Mouse (Mus musculus): ENCODE measurements around the gene Ppih.

Gene Ppih

GRCm38 (mm10) chr4:119320131-119320830 is at the start of gene Ppih:
TSS of gene Ppih (minus strand) at chr4:119320546.
- DNase-seq (ENCODE audit: low spot score) = peak; percentile 83

GRCm38 (mm10) chr4:119369460-119369859 is 49.1 kb upstream of the Ppih start:
- DNase-seq (ENCODE audit: low spot score) = no peak

DNA sequence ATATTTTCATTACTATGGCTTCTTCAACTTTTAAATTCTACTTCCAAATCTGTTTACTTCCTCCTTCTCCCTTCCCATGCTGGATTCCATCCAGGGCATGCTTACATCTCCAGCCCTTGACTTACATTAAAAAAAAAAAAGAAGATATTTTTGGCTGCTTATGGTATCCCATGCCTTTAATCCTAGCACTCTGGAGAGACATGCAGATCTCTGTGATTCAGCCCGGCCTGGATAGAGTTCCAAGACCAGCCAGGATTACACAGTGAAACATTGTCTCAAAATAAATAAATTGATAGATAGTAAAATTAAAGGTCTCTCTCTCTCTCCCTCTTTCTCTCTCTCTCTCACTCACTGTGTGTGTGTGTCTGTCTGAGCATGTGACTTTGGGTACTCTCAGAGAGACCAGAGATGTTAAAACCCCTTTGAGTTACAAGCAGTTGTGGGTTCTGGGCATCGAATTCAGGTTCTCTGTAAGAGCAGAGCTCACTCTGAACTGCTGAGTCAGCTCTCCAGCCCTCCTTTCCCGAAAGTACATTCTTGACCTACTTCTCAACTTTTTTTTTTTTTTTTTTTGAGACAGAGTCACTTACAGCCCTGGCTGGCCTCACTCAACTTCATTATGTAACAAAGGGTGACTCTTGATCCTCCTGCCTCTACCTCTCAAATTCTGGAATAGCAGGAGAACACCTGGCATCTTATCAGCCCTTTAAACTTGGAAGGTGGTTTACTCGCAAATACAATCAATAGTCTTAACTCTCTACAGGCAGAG is 46.6 kb upstream of the Ppih start:
- no peak for DNase-seq (ENCODE audit: low spot score)

DNA sequence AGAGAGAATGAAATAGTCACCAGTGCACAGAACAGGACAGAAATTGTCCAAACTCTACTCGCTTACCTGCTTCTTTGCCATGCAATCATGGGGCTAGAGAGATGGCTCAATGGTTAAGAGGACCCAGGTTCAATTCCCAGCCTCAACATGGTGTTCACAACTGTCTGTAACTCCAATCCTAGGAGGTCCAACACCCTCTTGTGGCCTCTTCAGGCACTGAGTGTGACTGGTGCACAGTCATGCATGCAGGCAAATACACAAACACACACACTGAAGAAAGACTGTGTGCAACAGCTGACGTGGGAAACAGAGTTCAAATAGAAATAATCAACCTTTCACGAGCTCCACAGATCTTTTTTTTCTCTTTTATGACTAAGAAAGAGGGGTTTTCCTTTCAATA is 41.9 kb upstream of the Ppih start:
- DNase-seq (ENCODE audit: low spot score) = no peak

DNA sequence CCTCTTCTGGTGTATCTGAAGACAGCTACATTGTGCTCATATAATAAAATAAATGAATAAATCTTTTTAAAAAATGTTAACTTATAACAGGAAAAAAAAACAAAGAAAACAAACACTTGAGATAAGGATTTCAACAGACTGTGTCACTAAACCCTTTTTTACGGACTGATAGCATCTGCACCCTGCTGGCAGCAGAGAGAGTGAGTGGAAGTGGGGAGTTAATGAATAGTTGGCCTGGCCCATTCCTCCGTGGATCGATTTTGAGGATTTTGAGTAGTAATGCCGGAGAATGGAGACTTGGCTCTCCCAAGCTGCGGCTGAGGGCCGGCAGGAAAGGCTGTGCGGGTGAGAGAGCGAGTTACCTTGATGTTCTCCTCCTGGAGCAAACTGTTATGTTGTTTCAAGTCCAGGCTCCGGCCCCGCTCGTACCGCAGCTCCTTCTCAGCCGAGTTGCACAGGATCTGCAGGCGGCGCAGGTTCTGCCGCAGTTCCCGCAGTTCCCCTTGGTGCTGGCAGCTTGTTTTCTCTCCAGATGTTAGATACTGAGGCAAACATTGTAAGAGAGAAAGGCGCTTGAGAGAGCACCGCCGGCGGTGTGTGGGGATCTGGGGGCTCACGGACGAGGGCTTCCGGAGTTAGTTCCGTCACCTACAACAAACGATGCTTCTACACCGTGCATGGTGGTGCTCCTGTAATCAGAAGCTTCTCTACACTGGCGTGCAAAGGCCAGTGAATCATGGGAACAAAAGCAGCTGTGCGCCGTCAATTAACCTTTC is 39.0 kb upstream of the Ppih start:
- no peak for DNase-seq (ENCODE audit: low spot score)

DNA sequence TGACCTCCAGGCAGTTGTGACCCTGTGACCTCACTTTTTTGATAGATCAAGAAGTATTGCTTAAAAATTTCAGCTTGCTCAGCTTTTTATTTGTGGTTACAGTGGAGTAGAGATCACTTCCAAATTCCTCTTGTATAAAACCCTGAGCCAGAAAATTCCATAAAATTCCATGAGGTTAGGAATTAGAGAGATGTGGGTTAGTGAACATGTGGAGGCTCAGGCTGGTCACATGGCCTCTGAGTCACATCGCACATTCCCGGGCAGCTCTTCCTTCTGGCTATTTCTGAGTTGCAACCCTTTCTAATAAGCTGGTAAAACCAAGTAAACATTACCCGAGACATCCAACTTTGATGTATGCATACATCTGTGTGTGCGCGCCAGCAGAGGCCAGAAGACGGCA is 25.2 kb upstream of the Ppih start:
- no peak for DNase-seq (ENCODE audit: low spot score)

DNA sequence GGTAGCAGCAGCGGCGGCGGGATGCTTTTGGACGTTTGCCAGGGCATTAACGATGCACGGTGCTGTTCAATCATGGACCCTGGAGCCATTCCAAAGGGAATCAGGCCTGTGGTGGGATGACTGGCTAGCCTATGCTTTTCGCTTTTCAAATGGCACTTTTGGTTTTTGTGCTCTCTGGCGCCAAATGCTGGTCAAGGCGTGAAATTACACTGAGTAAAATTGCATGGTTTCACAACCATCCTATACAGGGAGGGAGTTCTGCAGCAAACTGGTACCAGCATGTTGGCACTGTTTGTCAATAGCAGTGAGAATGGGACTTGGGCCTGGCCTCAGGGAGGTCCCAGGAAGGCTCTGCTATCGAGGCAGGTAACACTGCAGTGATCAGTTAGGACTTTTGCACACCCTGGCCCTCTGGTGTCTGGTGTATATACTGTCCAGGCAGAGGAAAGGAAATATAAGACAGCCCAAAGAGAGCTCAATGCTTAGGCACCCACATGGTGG is 18.6 kb upstream of the Ppih start:
- no peak for DNase-seq (ENCODE audit: low spot score)

- no peak for DNase-seq (ENCODE audit: low spot score)
Measured at GRCm38 (mm10) chr4:119338422-119338821, 18.1 kb upstream of the Ppih start.

DNA sequence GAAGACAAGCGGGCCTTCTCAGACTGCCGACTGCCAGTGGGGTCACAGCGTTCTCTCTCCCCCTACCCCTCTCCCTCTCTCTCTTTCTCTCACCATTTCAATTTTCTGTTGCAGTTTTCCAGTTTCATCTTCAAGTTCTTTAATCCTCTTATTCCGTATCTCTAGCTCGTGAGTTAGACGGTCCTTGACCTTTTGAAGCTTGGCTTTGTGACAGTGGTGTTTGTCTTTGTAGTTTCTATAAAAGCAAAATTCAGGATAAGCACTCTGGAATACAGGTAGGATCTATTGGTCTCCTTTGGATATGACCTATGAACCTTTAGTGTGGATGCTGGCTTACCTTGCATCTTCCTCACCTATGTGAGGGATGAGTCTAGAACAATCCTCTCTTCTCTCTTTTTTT is 13.1 kb upstream of the Ppih start:
- no peak for DNase-seq (ENCODE audit: low spot score)

DNA sequence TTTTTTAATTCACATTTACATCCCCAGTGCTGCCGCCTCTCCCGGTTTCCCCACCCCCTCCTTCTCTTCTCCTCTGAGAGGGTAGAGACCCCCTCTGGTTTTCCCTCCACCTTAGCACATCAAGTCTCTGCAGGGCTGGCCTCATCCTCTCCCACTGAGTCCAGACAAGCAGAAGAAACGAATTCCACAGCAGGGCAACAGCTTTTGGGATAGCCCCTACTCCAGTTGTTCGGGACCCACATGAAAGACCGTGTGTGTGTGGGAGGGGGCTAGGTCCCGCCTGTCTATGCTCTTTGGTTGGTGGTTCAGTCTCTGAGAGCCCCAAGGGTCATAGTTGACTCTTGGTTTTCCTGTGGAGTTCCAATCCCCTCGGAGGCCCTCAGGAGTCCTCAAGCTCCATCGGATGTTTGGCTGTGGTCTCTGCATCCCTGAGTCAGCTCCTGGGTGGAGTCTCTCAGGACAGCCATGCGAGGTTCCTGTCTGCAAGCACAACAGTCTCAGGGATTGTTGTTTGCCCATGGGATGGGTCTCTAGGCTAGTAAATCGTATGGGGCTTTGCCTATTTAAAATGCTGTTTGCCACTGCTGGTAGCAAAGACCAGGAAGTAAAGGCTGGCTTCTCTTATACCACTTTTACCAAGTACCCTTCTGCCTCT is 677 bp upstream of the Ppih start:
- no peak for DNase-seq (ENCODE audit: low spot score)

DNA sequence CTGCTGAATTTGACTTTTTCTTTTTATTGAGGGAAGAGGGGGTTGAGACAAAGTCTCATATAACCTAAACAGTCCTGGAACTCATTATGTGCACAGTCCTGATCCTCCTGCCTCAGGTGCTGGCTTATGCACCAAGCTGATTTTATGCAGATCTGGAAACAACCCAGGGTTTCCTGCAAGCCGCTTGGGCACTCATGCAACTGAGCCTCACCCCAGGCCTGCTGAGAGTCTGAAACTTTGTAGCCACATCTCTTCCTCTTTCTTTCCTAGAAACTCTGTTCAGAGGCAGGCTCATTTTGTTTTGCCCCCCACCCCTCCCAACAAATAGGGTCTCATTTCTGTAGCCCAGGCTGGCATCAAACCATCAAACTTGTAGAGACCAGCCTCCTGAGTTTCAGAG is 6.6 kb downstream of the Ppih start:
- no peak for DNase-seq (ENCODE audit: low spot score)

GRCm38 (mm10) chr4:119305418-119305817 is 14.9 kb downstream of the Ppih start:
- no peak for DNase-seq (ENCODE audit: low spot score)

DNA sequence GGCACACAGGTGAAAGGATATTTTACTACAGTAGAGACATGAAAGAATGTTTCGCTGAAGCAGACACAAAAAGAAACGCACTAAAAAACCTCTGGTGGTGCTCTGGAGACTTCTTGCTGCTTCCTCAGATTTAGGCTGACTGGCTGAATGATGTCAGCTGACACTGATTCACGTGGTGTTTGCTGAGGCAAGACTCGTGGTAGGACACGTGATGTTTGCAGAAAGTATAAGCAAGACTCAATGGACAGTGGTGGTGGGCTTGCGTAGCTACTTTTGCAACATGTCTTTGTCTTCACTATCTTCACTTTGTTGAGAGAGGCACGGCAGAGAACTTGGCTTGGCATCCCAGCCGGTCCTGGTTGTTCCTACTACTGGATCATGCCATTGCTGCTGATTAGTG is 17.1 kb downstream of the Ppih start:
- DNase-seq (ENCODE audit: low spot score) = no peak

DNA sequence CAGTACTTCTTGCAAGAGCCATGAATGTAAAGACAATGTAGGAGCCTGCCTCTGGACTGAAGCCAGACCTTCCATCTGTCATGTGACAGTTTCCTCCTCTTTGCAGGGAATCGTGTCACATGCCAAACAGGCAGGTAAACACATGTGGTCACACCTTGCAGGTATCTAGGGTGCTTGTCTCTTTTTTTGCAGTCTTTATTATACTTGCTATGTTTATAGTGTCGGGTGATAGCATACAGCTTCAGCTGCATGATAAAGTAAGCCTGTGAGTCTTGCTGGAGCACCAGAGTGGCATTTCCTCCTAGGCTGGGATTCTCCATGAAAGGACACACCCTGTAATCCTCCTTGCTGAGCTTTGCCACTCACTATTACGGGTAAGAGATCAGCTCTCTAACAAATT is 18.6 kb downstream of the Ppih start:
- DNase-seq (ENCODE audit: low spot score) = no peak

DNA sequence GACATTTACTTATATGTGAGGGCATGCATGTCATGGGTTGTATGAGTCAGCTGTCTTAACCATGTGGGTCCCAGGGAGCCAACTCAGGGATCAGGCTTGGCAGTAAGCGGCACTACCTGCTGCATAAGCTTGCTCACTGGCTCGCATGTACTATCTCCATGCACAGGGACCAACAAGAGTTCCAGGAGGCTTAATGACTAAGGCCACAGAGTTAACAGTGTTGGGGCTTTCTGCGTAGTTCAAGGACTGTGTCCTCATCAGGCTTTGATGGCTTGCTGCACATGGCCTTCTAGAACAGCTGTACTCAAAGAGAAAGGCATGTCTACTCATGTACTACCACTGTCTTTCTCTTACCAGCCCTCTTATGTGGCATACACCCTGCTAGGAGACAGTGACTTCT is 19.6 kb downstream of the Ppih start:
- DNase-seq (ENCODE audit: low spot score) = no peak

GRCm38 (mm10) chr4:119297361-119297760 is 23.0 kb downstream of the Ppih start:
- no peak for DNase-seq (ENCODE audit: low spot score)

GRCm38 (mm10) chr4:119295134-119295453 is 25.3 kb downstream of the Ppih start:
- DNase-seq (ENCODE audit: low spot score) = no peak

DNA sequence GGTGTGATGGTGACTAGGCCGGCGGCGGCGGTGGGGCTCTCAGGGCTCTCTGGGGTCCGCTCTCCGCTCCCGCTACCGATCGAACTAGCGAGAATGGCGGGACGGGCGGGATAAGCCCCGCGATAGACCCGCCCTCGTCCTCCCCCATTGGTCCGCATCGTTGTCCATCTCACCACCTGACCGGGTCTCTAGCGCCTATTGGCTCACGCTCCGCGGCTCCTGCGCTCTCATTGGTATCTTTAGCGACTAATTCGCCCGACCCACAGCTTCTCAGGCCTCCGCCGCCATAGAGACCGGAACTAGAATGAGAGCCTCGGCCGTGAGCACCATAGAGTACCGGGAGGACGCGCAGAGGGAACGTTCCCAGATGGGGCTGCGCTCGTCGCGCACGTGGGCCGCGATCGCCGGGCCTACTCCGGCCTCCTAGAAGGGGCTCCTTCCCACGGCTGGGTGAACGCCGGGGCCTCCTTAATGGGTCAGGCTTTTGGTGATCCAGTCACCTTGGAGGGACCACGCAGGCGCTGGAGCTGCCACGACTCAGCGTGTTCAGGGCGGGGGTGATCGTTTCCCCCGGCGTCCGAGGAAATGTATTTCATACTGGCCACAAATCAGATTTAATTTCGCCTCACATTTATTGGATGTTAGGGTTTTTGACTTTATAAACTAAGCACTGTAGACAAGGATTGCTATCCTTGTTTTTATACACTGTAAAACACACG is 25.8 kb downstream of the Ppih start, which contains the start of gene Ybx1:
Ybx1 (minus strand) TSS at position 190 of the 719 bp plus-strand sequence.
- DNase-seq (ENCODE audit: low spot score) = peak; percentile 100

GRCm38 (mm10) chr4:119293574-119294258 is 26.6 kb downstream of the Ppih start:
- no peak for DNase-seq (ENCODE audit: low spot score)

DNA sequence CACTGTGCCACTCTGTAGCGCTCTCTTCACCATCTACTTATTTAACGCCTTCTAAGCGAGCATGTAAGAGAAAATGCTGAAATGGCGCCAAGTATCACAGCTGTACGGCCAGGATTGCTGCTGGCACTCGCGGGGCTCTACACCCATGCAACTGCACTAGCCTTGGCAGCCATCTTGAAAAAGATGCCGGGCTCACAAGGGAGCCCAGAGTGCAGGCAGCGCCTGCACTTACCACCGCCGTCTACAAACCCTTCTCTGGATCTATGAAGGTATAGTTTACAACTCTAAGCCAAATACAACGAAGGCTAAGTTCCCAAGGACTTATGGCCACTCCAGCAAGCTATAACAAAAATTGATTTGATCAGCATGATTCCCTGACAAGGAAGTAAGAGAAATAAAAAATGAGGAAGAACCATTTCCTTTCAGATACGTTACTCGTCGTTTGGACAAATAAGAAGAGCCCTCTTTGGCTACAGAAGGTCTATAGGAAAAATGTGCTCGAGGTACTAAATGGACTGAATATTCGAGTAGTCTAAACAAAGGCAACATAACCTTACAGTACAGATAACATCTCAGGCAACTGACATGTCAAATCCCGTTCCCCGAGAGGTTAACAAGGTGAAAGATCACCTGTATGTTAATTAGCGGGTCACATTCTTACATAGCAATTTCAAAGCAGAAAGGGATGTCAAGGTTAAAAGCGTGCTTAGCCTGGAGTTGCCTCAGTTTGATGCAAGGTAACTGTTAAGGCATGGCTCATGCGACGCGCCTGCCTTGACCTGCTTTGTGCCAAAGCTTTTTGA is 27.4 kb downstream of the Ppih start:
- no peak for DNase-seq (ENCODE audit: low spot score)

Data from urinary bladder, postnatal 10 days (tissue).